Mouse (Mus musculus) spleen, adult 2 months (tissue): ENCODE measurements around the gene Mmp14.

ENCODE experiments used
- CTCF ChIP-seq: fragments of 200-500 bp; IDR thresholded peaks from 2 replicates; pipeline ENCODE4 v1.5.1; 2011; ENCODE audit warnings: mild to moderate bottlenecking, inconsistent platforms; ENCODE audit not compliant: insufficient read depth, insufficient read length, insufficient replicate concordance; ENCODE audit errors: extremely low read depth
- POLR2A ChIP-seq: fragments of 200-500 bp; IDR thresholded peaks from 2 replicates; pipeline ENCODE4 v1.6.1; 2011; ENCODE audit warnings: low read depth, low read length, inconsistent platforms

DNA sequence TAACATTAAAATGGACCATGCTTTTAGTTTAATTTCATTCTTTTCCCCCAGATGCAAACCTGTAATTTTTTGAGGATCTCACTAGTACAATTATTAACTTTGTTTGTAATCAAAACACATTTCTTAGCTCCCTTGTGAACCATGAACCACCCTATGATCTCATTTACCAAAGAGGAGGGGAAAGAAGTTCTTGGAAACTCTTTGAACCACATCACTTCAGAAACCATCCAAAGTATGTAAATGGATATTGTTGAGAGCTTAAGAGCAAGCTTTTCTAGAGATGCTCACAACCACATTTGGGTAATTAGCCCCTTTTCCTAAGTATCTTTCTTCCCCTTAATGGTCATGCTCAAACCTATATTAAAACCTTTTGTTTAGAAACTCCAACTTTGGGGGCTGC, 37.1 kb upstream of the Mmp14 start:
- no peak for TF ChIP-seq CTCF
- no peak for TF ChIP-seq POLR2A
